Mouse (Mus musculus) liver, adult 2 months (tissue): ENCODE data around the gene Mok. TPM values are rescaled to one million over a fixed set of nuclear protein-coding genes. Genes with fewer than 3 reads are reported as not detected.

Source experiments
- DNase-seq: peaks from one replicate; pipeline ENCODE4 v3.0.0-alpha.2; 2011; ENCODE audit warnings: low read depth, low spot score; ENCODE audit errors: extremely low read depth
- H3K27ac ChIP-seq: fragments of 200-500 bp; replicated peaks from 2 replicates; pipeline ENCODE4 v1.5.1; 2012; ENCODE audit warnings: low read depth, mild to moderate bottlenecking, control low read depth, inconsistent platforms, low read length; ENCODE audit not compliant: insufficient read depth
- H3K27me3 ChIP-seq: fragments of 200-500 bp; 2 replicates; pipeline ENCODE4 v1.6.1; 2012; ENCODE audit warnings: mild to moderate bottlenecking, moderate library complexity, low read length, inconsistent platforms; ENCODE audit not compliant: control insufficient read depth, insufficient read depth
- H3K36me3 ChIP-seq: fragments of 200-500 bp; 2 replicates; pipeline ENCODE4 v1.6.1; 2012; ENCODE audit warnings: low read length, inconsistent platforms; ENCODE audit not compliant: control insufficient read depth, insufficient read depth
- H3K4me1 ChIP-seq: fragments of 200-500 bp; 2 replicates; pipeline ENCODE4 v1.6.1; 2011; ENCODE audit warnings: low read length; ENCODE audit not compliant: control insufficient read depth, insufficient read depth
- H3K4me3 ChIP-seq: fragments of 200-500 bp; 2 replicates; pipeline ENCODE4 v1.5.1; 2011; ENCODE audit warnings: low read depth, mild to moderate bottlenecking, control low read depth, low read length, moderate library complexity; ENCODE audit not compliant: insufficient read depth
- H3K79me2 ChIP-seq: fragments of 200-500 bp; 2 replicates; pipeline ENCODE4 v1.6.1; 2012; ENCODE audit warnings: inconsistent platforms, mild to moderate bottlenecking, low read length, moderate library complexity; ENCODE audit not compliant: control insufficient read depth, insufficient read depth
- H3K9ac ChIP-seq: fragments of 200-500 bp; 2 replicates; pipeline ENCODE4 v1.6.1; 2012; ENCODE audit warnings: low read depth, mild to moderate bottlenecking, control low read depth, inconsistent platforms, low read length
- CTCF ChIP-seq: fragments of 200-500 bp; IDR thresholded peaks from 2 replicates; pipeline ENCODE4 v1.5.1; 2011; ENCODE audit warnings: low read depth, low read length, control low read depth
- POLR2A ChIP-seq: fragments of 200-500 bp; IDR thresholded peaks from 2 replicates; pipeline ENCODE4 v1.6.1; 2011; ENCODE audit warnings: low read length, control low read depth; ENCODE audit not compliant: insufficient read depth; ENCODE audit errors: extremely low read depth
- WGBS: fragments of 180-500 bp; shearing (Covaris S2); methylation state at CpG from one replicate; pipeline ENCODE4 v1.1.7; 2018; 5-methylcytosine and 5-hydroxymethylcytosine counted together
- polyA plus RNA-seq: library from polyadenylated mRNA; depleted of rRNA; stranded (reverse); fragments of >200 nt; gene quantifications from 2 replicates; pipeline ENCODE4 v1.2.3, GENCODE M21; 2012
- total RNA-seq: library from RNA; depleted of rRNA; stranded (reverse); fragments of >200 nt; gene quantifications from 2 replicates; pipeline ENCODE4 v1.2.3, GENCODE M21; 2014

Gene Mok
- total and polyA plus RNA-seq, 2 experiments, result 0.18 TPM; not detected in 1

- Histone ChIP-seq H3K27ac (no peak overlapping the region), H3K27me3 (no peaks in the 10 kb centered on the region), H3K9ac (no peak overlapping the region), H3K4me3 (no peak overlapping the region), H3K4me1 (peaks cover 10% of the 10 kb centered on the region), H3K79me2 (peaks cover 11% of the 10 kb centered on the region; the same call in 1 of the 2 replicates), H3K36me3 (peaks cover 12% of the 10 kb centered on the region; the same call in 1 of the 2 replicates)
- WGBS, result 41% methylated on average over 5 of the region's 5 CpGs
- peak; percentile 51 for DNase-seq
- TF ChIP-seq CTCF (no peak), POLR2A (no peak)
Observed at GRCm38 (mm10) chr12:110775628-110776426, 64.9 kb downstream of the Mok start.

- Histone ChIP-seq H3K4me3 (no peak overlapping the region), H3K27me3 (no peaks in the 10 kb centered on the region), H3K4me1 (peaks cover 21% of the 10 kb centered on the region), H3K9ac (no peak overlapping the region), H3K36me3 (no peaks in the 10 kb centered on the region), H3K79me2 (peaks cover 21% of the 10 kb centered on the region; the same call in 1 of the 2 replicates), H3K27ac (no peak overlapping the region)
- WGBS, result 49% methylated on average over 6 of the region's 6 CpGs
- no peak for TF ChIP-seq CTCF
- TF ChIP-seq POLR2A, result no peak
- peak; percentile 65 for DNase-seq
Observed at GRCm38 (mm10) chr12:110771961-110772360, 68.8 kb downstream of the Mok start.

GRCm38 (mm10) chr12:110770479-110771247 lies 70.1 kb downstream of the Mok start:
- H3K9ac ChIP-seq, result no peak overlapping the region
- TF ChIP-seq CTCF, result no peak
- no peak for TF ChIP-seq POLR2A
- no peak overlapping the region for H3K27ac ChIP-seq
- DNase-seq, result peak; percentile 55
- H3K79me2 ChIP-seq, result peaks cover 28% of the 10 kb centered on the region; the same call in 1 of the 2 replicates
- peaks cover 21% of the 10 kb centered on the region for H3K4me1 ChIP-seq
- H3K36me3 ChIP-seq, result no peaks in the 10 kb centered on the region
- H3K4me3 ChIP-seq, result no peak overlapping the region
- WGBS, result 33% methylated on average over 10 of the region's 10 CpGs
- no peaks in the 10 kb centered on the region for H3K27me3 ChIP-seq

- Histone ChIP-seq H3K36me3 (no peaks in the 10 kb centered on the region), H3K4me1 (peaks cover 18% of the 10 kb centered on the region), H3K27ac (no peak overlapping the region), H3K79me2 (peaks cover 28% of the 10 kb centered on the region; the same call in 1 of the 2 replicates), H3K9ac (0 out of 2 replicates have a peak overlapping the region, but pooled peaks have one; percentile 11), H3K4me3 (no peak overlapping the region), H3K27me3 (no peaks in the 10 kb centered on the region)
- TF ChIP-seq CTCF, result no peak
- no peak for TF ChIP-seq POLR2A
- DNase-seq, result peak; percentile 21
- 63% methylated on average over 6 of the region's 6 CpGs for WGBS
Observed at GRCm38 (mm10) chr12:110769660-110770297, 71.0 kb downstream of the Mok start.

- Histone ChIP-seq H3K27ac (no peak overlapping the region), H3K27me3 (no peaks in the 10 kb centered on the region), H3K9ac (no peak overlapping the region), H3K4me1 (peaks cover 19% of the 10 kb centered on the region), H3K79me2 (peaks cover 28% of the 10 kb centered on the region; the same call in 1 of the 2 replicates), H3K4me3 (no peak overlapping the region), H3K36me3 (no peaks in the 10 kb centered on the region)
- TF ChIP-seq POLR2A (no peak), CTCF (no peak)
- no peak for DNase-seq
Observed at GRCm38 (mm10) chr12:110768562-110768961, 72.2 kb downstream of the Mok start.
